Mouse (Mus musculus) lung, postnatal 0 days (tissue): ENCODE results near the gene Six6. TPM values are rescaled to one million over a fixed set of nuclear protein-coding genes. Genes with fewer than 3 reads are reported as not detected.

Experiments
- ATAC-seq: fragments of 200-750 bp; cut with Nextera tagmentation; 2 replicates; pipeline ENCODE4 v1.8.0; 2017; ENCODE audit warnings: moderate library complexity
- DNase-seq: peaks from one replicate; pipeline ENCODE4 v3.0.0-alpha.2; 2016; ENCODE audit warnings: low spot score
- H3K27ac ChIP-seq: fragments of 300-500 bp; sonication (generic); 2 replicates; pipeline ENCODE4 v1.5.1; 2014; ENCODE audit warnings: antibody characterized with exemption, mild to moderate bottlenecking, low read length, mixed read lengths
- H3K27me3 ChIP-seq: fragments of 300-500 bp; sonication (generic); replicated peaks from 2 replicates; pipeline ENCODE4 v1.6.1; 2014; ENCODE audit warnings: low read length, mixed read lengths; ENCODE audit not compliant: insufficient read depth
- H3K36me3 ChIP-seq: fragments of 300-500 bp; sonication (generic); 2 replicates; pipeline ENCODE4 v1.6.1; 2014; ENCODE audit warnings: low read length, mixed read lengths; ENCODE audit not compliant: insufficient read depth
- H3K4me1 ChIP-seq: fragments of 300-500 bp; sonication (generic); 2 replicates; pipeline ENCODE4 v1.6.1; 2014; ENCODE audit warnings: antibody characterized with exemption, low read depth, low read length, mixed read lengths; ENCODE audit not compliant: insufficient read depth
- H3K4me2 ChIP-seq: fragments of 300-500 bp; sonication (generic); replicated peaks from 2 replicates; pipeline ENCODE4 v1.6.1; 2014; ENCODE audit warnings: low read depth, mild to moderate bottlenecking, low read length, moderate library complexity, mixed read lengths
- H3K4me3 ChIP-seq: fragments of 300-500 bp; sonication (generic); 2 replicates; pipeline ENCODE4 v1.5.1; 2014; ENCODE audit warnings: low read depth, low read length
- H3K9ac ChIP-seq: fragments of 300-500 bp; sonication (generic); replicated peaks from 2 replicates; pipeline ENCODE4 v1.6.1; 2014; ENCODE audit warnings: low read depth, mild to moderate bottlenecking
- H3K9me3 ChIP-seq: fragments of 300-500 bp; sonication (generic); 2 replicates; pipeline ENCODE4 v1.6.1; 2016; ENCODE audit warnings: low read length, mixed read lengths
- CTCF ChIP-seq: IDR thresholded peaks from 2 replicates; pipeline ENCODE4 v1.5.1; 2016; ENCODE audit warnings: antibody characterized with exemption, mild to moderate bottlenecking
- EP300 ChIP-seq: IDR thresholded peaks from 2 replicates; pipeline ENCODE4 v1.6.1; 2016; ENCODE audit warnings: antibody characterized with exemption, mild to moderate bottlenecking, control low read depth
- WGBS: fragments of 180-500 bp; shearing (Covaris S2); extraction: QIAGEN DNeasy Blood & Tissue Kit; methylation state at CpG from one replicate; pipeline ENCODE4 v1.1.7; 2014; 5-methylcytosine and 5-hydroxymethylcytosine counted together
- polyA plus RNA-seq: library from polyadenylated mRNA; unstranded; fragments of >200 nt; fragmentation: Nextera tagmentation; extraction: Ambion mirVana; gene quantifications from 2 replicates; pipeline ENCODE4 v1.2.1, GENCODE M21; 2015

The Six6 gene
- polyA plus RNA-seq, 1 experiment from 2014 or later = not detected

DNA sequence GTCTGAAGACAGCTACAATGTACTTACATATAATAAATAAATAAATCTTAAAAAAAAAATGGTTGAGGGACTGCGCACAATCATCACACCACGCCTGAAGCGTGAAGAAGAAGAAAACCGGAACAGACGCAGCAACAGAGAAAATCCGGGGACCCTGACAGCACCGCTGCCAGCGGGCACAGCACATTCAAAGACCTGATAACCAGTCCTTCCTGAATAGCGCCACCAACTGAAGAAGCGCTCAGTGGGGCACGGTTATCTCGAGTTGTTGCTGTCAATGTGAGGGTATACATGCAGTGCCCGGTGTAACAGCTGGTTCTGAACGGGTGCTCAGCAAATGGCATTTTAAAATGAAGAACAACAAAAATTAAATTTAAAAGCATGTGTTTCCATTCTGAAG, 30.9 kb downstream of the Six6 start:
- Histone ChIP-seq H3K27ac (no peak overlapping the region), H3K9ac (no peak overlapping the region), H3K36me3 (no peaks in the 10 kb centered on the region), H3K4me3 (no peak overlapping the region), H3K27me3 (peaks cover 5% of the 10 kb centered on the region; the same call in 1 of the 2 replicates), H3K9me3 (no peaks in the 10 kb centered on the region), H3K4me1 (no peaks in the 10 kb centered on the region), H3K4me2 (no peak overlapping the region)
- ATAC-seq (no peak), DNase-seq (no peak)
- 60% methylated on average over 14 of the region's 14 CpGs for WGBS
- TF ChIP-seq CTCF (no peak), EP300 (no peak)

DNA sequence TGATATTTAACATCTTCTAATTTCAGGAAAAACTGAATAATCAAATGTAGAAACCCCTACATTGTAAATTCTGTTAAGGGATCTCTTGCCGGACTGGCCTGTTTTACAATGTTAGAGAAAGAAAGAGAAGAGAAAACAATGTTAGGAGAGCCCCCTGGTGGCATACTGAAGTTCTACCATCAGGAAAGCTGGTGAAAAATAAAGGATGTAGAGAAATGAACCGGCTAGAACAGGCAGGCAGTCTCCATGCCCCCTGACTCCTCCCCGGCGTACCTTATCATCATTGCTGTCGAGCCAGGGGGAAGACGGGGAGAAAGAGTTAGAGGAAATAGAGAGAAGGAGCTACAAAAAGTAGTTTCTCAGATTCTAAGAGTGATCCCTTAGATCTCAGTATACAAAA, 33.5 kb downstream of the Six6 start:
- no peak overlapping the region for H3K4me2 ChIP-seq
- H3K4me3 ChIP-seq = no peak overlapping the region
- no peaks in the 10 kb centered on the region for H3K36me3 ChIP-seq
- H3K4me1 ChIP-seq = no peaks in the 10 kb centered on the region
- H3K27me3 ChIP-seq = peaks cover 5% of the 10 kb centered on the region; the same call in 1 of the 2 replicates
- TF ChIP-seq CTCF (peak; percentile 71), EP300 (no peak)
- ATAC-seq = no peak
- H3K9me3 ChIP-seq = no peaks in the 10 kb centered on the region
- H3K27ac ChIP-seq = no peak overlapping the region
- no peak overlapping the region for H3K9ac ChIP-seq
- 2% methylated on average over 5 of the region's 6 CpGs for WGBS
- DNase-seq = peak; percentile 76

DNA sequence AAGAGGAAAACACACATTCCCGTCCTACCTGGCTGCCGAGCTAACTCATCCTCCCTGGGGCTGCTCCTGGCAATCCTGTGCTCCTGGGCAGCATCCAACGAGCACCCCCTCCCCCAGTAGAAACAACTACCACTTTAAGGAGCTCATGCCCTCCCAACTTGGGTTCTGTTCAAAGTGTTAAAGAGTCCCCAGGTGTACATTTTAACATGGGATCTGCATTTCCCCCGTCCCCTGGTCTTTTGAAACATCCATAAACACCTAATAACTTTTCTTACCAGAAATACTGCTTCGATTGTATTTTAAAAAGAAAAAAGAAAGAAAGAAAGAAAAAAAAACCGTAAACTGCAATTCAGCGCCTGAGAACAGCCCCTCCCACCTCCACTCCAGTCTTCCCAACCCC, 36.5 kb downstream of the Six6 start:
- Histone ChIP-seq H3K27me3 (peaks cover 5% of the 10 kb centered on the region; the same call in 1 of the 2 replicates), H3K9me3 (no peaks in the 10 kb centered on the region), H3K27ac (no peak overlapping the region), H3K4me3 (no peak overlapping the region), H3K4me2 (peak overlapping the region; percentile 44), H3K9ac (no peak overlapping the region), H3K36me3 (no peaks in the 10 kb centered on the region), H3K4me1 (no peaks in the 10 kb centered on the region)
- DNase-seq (no peak), ATAC-seq (no peak)
- TF ChIP-seq CTCF = no peak
- TF ChIP-seq EP300 = no peak
- 6% methylated on average over 7 of the region's 7 CpGs for WGBS

DNA sequence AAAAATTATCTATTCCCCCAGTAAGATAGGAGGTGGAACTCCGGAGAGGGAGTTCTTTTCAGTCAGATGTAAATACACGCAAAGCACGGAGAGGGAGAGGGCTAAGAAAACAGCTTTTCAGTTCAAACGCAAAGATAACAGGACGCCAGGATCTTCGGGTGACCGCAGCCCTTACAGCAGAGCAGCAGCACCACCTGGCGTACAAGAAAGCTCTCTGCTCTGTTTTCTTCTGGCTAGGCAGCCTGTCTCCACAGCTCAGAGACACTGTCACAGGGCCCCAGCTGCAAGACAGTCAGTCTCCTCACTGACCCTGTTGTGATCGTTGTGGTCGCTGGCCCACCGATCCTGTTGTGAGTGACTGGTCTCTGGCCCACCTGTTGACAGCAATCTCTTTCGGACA, 37.0 kb downstream of the Six6 start:
- Histone ChIP-seq H3K27me3 (peaks cover 5% of the 10 kb centered on the region; the same call in 1 of the 2 replicates), H3K9me3 (no peaks in the 10 kb centered on the region), H3K27ac (no peak overlapping the region), H3K4me2 (peak overlapping the region; percentile 44), H3K36me3 (no peaks in the 10 kb centered on the region), H3K9ac (no peak overlapping the region), H3K4me1 (no peaks in the 10 kb centered on the region), H3K4me3 (no peak overlapping the region)
- DNase-seq (peak; percentile 90), ATAC-seq (peak; percentile 75)
- WGBS = 1% methylated on average over 12 of the region's 12 CpGs
- TF ChIP-seq EP300 (no peak), CTCF (peak; percentile 93)

DNA sequence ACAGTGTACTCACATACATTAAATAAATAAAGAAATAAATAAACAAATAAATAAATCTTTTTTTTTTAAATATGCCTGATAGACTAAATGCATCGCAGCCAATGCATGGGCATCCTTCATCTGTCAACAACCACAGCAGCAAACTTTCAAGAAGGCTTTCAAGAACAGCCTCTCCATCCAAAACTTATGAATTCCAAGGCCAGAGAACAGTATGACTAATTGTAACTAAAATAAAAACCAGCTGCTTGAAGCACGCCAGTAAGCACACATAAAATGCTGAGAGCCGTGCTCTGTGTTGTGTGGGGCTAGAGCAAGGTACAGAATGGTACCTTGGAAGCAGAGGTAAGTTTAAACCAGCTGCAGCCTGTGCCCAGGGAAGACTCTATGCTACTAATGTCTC, 38.2 kb downstream of the Six6 start:
- H3K27me3 ChIP-seq = 0 out of 2 replicates have a peak, but pooled peaks cover 5% of the 10 kb centered on the region
- no peak overlapping the region for H3K4me3 ChIP-seq
- DNase-seq (no peak), ATAC-seq (no peak)
- no peak overlapping the region for H3K27ac ChIP-seq
- H3K9ac ChIP-seq = no peak overlapping the region
- H3K36me3 ChIP-seq = no peaks in the 10 kb centered on the region
- no peak for TF ChIP-seq EP300
- H3K4me1 ChIP-seq = no peaks in the 10 kb centered on the region
- H3K4me2 ChIP-seq = no peak overlapping the region
- no peaks in the 10 kb centered on the region for H3K9me3 ChIP-seq
- 72% methylated on average over 3 of the region's 3 CpGs for WGBS

DNA sequence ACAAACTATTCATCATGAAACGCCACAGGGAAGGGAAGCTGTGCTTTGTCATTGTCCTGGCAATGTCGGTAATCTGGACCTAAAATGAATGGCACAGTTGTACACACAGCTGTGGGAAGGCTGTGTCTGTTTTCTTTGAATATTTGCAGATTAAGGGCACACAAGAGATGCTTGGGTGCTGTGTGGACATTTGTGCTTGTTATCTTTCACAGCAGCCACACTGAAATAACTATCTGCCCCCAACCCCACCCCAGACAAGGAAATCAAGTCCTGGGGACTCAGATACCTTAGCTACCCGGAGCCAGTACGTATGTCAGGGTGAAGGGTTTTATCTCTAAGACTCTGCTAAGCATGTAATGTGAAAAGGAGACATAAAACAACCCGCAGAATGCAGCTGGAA, 39.5 kb downstream of the Six6 start:
- no peak overlapping the region for H3K27ac ChIP-seq
- no peak overlapping the region for H3K9ac ChIP-seq
- H3K27me3 ChIP-seq = no peaks in the 10 kb centered on the region
- no peak overlapping the region for H3K4me3 ChIP-seq
- TF ChIP-seq EP300 = no peak
- TF ChIP-seq CTCF = no peak
- no peaks in the 10 kb centered on the region for H3K9me3 ChIP-seq
- no peaks in the 10 kb centered on the region for H3K4me1 ChIP-seq
- DNase-seq = no peak
- WGBS = 61% methylated on average over 5 of the region's 5 CpGs
- H3K36me3 ChIP-seq = no peaks in the 10 kb centered on the region
- H3K4me2 ChIP-seq = no peak overlapping the region
- no peak for ATAC-seq

DNA sequence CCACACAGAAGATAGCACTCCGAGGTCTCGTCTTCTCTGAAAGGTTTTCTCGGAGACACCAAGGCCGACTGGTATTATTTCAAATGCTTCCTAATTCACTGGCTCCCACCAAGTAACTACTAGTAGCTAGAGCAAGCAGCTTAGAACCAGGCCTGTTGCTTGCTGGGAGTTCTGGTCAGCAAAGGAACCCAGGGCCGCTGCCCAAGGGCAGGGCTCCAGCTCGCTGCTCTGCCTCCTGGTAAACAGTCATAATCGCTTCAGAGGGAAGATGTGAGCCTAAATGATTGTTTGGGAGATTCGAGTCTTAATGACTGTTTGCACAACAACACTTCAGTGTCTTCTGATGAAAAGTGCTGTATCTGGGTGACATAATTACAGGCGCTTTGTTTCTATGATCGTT, 42.9 kb downstream of the Six6 start:
- Histone ChIP-seq H3K4me2 (no peak overlapping the region), H3K36me3 (no peaks in the 10 kb centered on the region), H3K27ac (peak overlapping the region; percentile 59), H3K4me3 (no peak overlapping the region), H3K27me3 (no peaks in the 10 kb centered on the region), H3K9ac (no peak overlapping the region), H3K4me1 (no peaks in the 10 kb centered on the region), H3K9me3 (no peaks in the 10 kb centered on the region)
- WGBS = 61% methylated on average over 10 of the region's 10 CpGs
- peak; percentile 28; the same call in 1 of the 2 replicates for ATAC-seq
- peak; percentile 44 for DNase-seq
- no peak for TF ChIP-seq CTCF
- no peak for TF ChIP-seq EP300
